Mouse (Mus musculus): ENCODE data around the gene Syt9. TPM values are rescaled to one million over a fixed set of nuclear protein-coding genes. Genes with fewer than 3 reads are reported as not detected.
A peak's percentile ranks its signal among the peaks of the same experiment; 100 is the strongest.

The Syt9 gene
- total and polyA plus RNA-seq, 3 experiments: not detected

GRCm38 (mm10) chr7:107362153-107362552 lies 8.4 kb upstream of the Syt9 start:
- intact Hi-C loops (cut with DNase I): no loop called here
- H3K4me1 ChIP-seq (ENCODE audit: control insufficient read depth, insufficient read depth, low read length): no peaks in the 10 kb centered on the region
- DNase-seq: no peak
- 83% methylated on average over 3 of the region's 3 CpGs for WGBS
- no peak overlapping the region for H3K4me3 ChIP-seq
- H3K9ac ChIP-seq (ENCODE audit: low read depth, low read length): no peak overlapping the region
- no peaks in the 10 kb centered on the region for H3K36me3 ChIP-seq (ENCODE audit: control insufficient read depth, insufficient read depth, low read length)
- H3K27me3 ChIP-seq (ENCODE audit: control insufficient read depth, insufficient read depth, low read length): no peaks in the 10 kb centered on the region
- TF ChIP-seq CTCF (IDR thresholded peaks at IDR 0.05) (no peak), POLR2A (IDR thresholded peaks at IDR 0.05; ENCODE audit: insufficient read depth, low read depth, low read length) (no peak), EP300 (IDR thresholded peaks at IDR 0.05; ENCODE audit: insufficient read depth, low read depth, low read length) (no peak)
- no peaks in the 10 kb centered on the region for H3K79me2 ChIP-seq (replicated peaks; ENCODE audit: control insufficient read depth, insufficient read depth, low read length)
- no peak overlapping the region for H3K27ac ChIP-seq

GRCm38 (mm10) chr7:107362634-107363033 lies 7.9 kb upstream of the Syt9 start:
- Histone ChIP-seq H3K79me2 (replicated peaks; ENCODE audit: control insufficient read depth, insufficient read depth, low read length) (no peaks in the 10 kb centered on the region), H3K36me3 (ENCODE audit: control insufficient read depth, insufficient read depth, low read length) (no peaks in the 10 kb centered on the region), H3K27ac (no peak overlapping the region), H3K4me1 (ENCODE audit: control insufficient read depth, insufficient read depth, low read length) (no peaks in the 10 kb centered on the region), H3K9ac (ENCODE audit: low read depth, low read length) (no peak overlapping the region), H3K27me3 (ENCODE audit: control insufficient read depth, insufficient read depth, low read length) (no peaks in the 10 kb centered on the region), H3K4me3 (no peak overlapping the region)
- WGBS: 60% methylated on average over 3 of the region's 3 CpGs
- no peak for DNase-seq
- intact Hi-C loops (cut with DNase I): no loop called here
- no peak for TF ChIP-seq POLR2A (IDR thresholded peaks at IDR 0.05; ENCODE audit: insufficient read depth, low read depth, low read length)
- no peak for TF ChIP-seq EP300 (IDR thresholded peaks at IDR 0.05; ENCODE audit: insufficient read depth, low read depth, low read length)
- TF ChIP-seq CTCF (IDR thresholded peaks at IDR 0.05): no peak

GRCm38 (mm10) chr7:107371126-107371920 lies 795 bp downstream of the Syt9 start:
- TF ChIP-seq CTCF (IDR thresholded peaks at IDR 0.05) (no peak), EP300 (IDR thresholded peaks at IDR 0.05; ENCODE audit: insufficient read depth, low read depth, low read length) (no peak), POLR2A (IDR thresholded peaks at IDR 0.05; ENCODE audit: insufficient read depth, low read depth, low read length) (no peak)
- Histone ChIP-seq H3K9ac (ENCODE audit: low read depth, low read length) (no peak overlapping the region), H3K79me2 (replicated peaks; ENCODE audit: control insufficient read depth, insufficient read depth, low read length) (no peaks in the 10 kb centered on the region), H3K36me3 (ENCODE audit: control insufficient read depth, insufficient read depth, low read length) (no peaks in the 10 kb centered on the region), H3K4me1 (ENCODE audit: control insufficient read depth, insufficient read depth, low read length) (no peaks in the 10 kb centered on the region), H3K27ac (no peak overlapping the region), H3K27me3 (ENCODE audit: control insufficient read depth, insufficient read depth, low read length) (peaks cover 13% of the 10 kb centered on the region), H3K4me3 (peak overlapping the region; percentile 47)
- intact Hi-C loops (cut with DNase I): no loop called here
- peak in 1 of 2 experiments; percentile 3 for DNase-seq
- WGBS: 4% methylated on average over 45 of the region's 45 CpGs

- no peaks in the 10 kb centered on the region for H3K4me1 ChIP-seq (ENCODE audit: control insufficient read depth, insufficient read depth, low read length)
- no peaks in the 10 kb centered on the region for H3K27me3 ChIP-seq (ENCODE audit: control insufficient read depth, insufficient read depth, low read length)
- H3K79me2 ChIP-seq (replicated peaks; ENCODE audit: control insufficient read depth, insufficient read depth, low read length): no peaks in the 10 kb centered on the region
- H3K4me3 ChIP-seq: no peak overlapping the region
- H3K9ac ChIP-seq (ENCODE audit: low read depth, low read length): no peak overlapping the region
- 83% methylated on average over 5 of the region's 5 CpGs for WGBS
- no peak overlapping the region for H3K27ac ChIP-seq
- no peaks in the 10 kb centered on the region for H3K36me3 ChIP-seq (ENCODE audit: control insufficient read depth, insufficient read depth, low read length)
- DNase-seq: no peak
- TF ChIP-seq POLR2A (IDR thresholded peaks at IDR 0.05; ENCODE audit: insufficient read depth, low read depth, low read length) (no peak), CTCF (IDR thresholded peaks at IDR 0.05) (no peak), EP300 (IDR thresholded peaks at IDR 0.05; ENCODE audit: insufficient read depth, low read depth, low read length) (no peak)
- intact Hi-C loops (cut with DNase I): no loop called here
Observed at GRCm38 (mm10) chr7:107380562-107380961, 10.0 kb downstream of the Syt9 start.

- no peak overlapping the region for H3K27ac ChIP-seq
- no peak overlapping the region for H3K9ac ChIP-seq (ENCODE audit: low read depth, low read length)
- no peak overlapping the region for H3K4me3 ChIP-seq
- H3K27me3 ChIP-seq (ENCODE audit: control insufficient read depth, insufficient read depth, low read length): no peaks in the 10 kb centered on the region
- TF ChIP-seq CTCF (IDR thresholded peaks at IDR 0.05) (no peak), EP300 (IDR thresholded peaks at IDR 0.05; ENCODE audit: insufficient read depth, low read depth, low read length) (no peak), POLR2A (IDR thresholded peaks at IDR 0.05; ENCODE audit: insufficient read depth, low read depth, low read length) (no peak)
- H3K4me1 ChIP-seq (ENCODE audit: control insufficient read depth, insufficient read depth, low read length): no peaks in the 10 kb centered on the region
- DNase-seq: no peak
- intact Hi-C loops (cut with DNase I): no loop called here
- no peaks in the 10 kb centered on the region for H3K36me3 ChIP-seq (ENCODE audit: control insufficient read depth, insufficient read depth, low read length)
- no peaks in the 10 kb centered on the region for H3K79me2 ChIP-seq (replicated peaks; ENCODE audit: control insufficient read depth, insufficient read depth, low read length)
Observed at GRCm38 (mm10) chr7:107389604-107390003, 19.1 kb downstream of the Syt9 start.

- Histone ChIP-seq H3K36me3 (ENCODE audit: control insufficient read depth, insufficient read depth, low read length) (no peaks in the 10 kb centered on the region), H3K27ac (no peak overlapping the region), H3K27me3 (ENCODE audit: control insufficient read depth, insufficient read depth, low read length) (no peaks in the 10 kb centered on the region), H3K9ac (ENCODE audit: low read depth, low read length) (no peak overlapping the region), H3K4me1 (ENCODE audit: control insufficient read depth, insufficient read depth, low read length) (no peaks in the 10 kb centered on the region), H3K4me3 (no peak overlapping the region), H3K79me2 (replicated peaks; ENCODE audit: control insufficient read depth, insufficient read depth, low read length) (no peaks in the 10 kb centered on the region)
- intact Hi-C loops (cut with DNase I): no loop called here
- WGBS: 46% methylated on average over 2 of the region's 2 CpGs
- DNase-seq: no peak
- TF ChIP-seq CTCF (IDR thresholded peaks at IDR 0.05): no peak
- TF ChIP-seq EP300 (IDR thresholded peaks at IDR 0.05; ENCODE audit: insufficient read depth, low read depth, low read length): no peak
- TF ChIP-seq POLR2A (IDR thresholded peaks at IDR 0.05; ENCODE audit: insufficient read depth, low read depth, low read length): no peak
Observed at GRCm38 (mm10) chr7:107392749-107393148, 22.2 kb downstream of the Syt9 start.

Measured in heart, adult 2 months (tissue).